Mouse (Mus musculus) small intestine, adult 2 months (tissue): ENCODE results near the gene Unc13b. TPM values are rescaled to one million over a fixed set of nuclear protein-coding genes. Genes with fewer than 3 reads are reported as not detected.

Experiments
- H3K27ac ChIP-seq: fragments of 200-500 bp; 2 replicates; pipeline ENCODE4 v1.5.1; 2012; ENCODE audit warnings: low read depth, low read length, control low read depth, inconsistent platforms; ENCODE audit not compliant: insufficient read depth
- H3K27me3 ChIP-seq: fragments of 200-500 bp; 2 replicates; pipeline ENCODE4 v1.6.1; 2012; ENCODE audit warnings: mild to moderate bottlenecking, moderate library complexity, low read length, inconsistent platforms; ENCODE audit not compliant: control insufficient read depth, insufficient read depth
- H3K36me3 ChIP-seq: fragments of 200-500 bp; 2 replicates; pipeline ENCODE4 v1.6.1; 2012; ENCODE audit warnings: mild to moderate bottlenecking, low read length, control low read depth, inconsistent platforms; ENCODE audit not compliant: control insufficient read depth, insufficient read depth
- H3K4me1 ChIP-seq: fragments of 200-500 bp; 2 replicates; pipeline ENCODE4 v1.6.1; 2012; ENCODE audit warnings: low read length, inconsistent platforms, mixed read lengths; ENCODE audit not compliant: control insufficient read depth, insufficient read depth, insufficient read length
- H3K4me3 ChIP-seq: fragments of 200-500 bp; 2 replicates; pipeline ENCODE4 v1.5.1; 2012; ENCODE audit warnings: low read depth, mild to moderate bottlenecking, control low read depth, inconsistent platforms, low read length, moderate library complexity
- CTCF ChIP-seq: fragments of 200-500 bp; IDR thresholded peaks from 2 replicates; pipeline ENCODE4 v1.5.1; 2012; ENCODE audit warnings: low read depth, mild to moderate bottlenecking, control low read depth, inconsistent platforms, low read length, moderate library complexity, mixed read lengths; ENCODE audit not compliant: insufficient replicate concordance, insufficient read length; ENCODE audit errors: extremely low read depth
- POLR2A ChIP-seq: fragments of 200-500 bp; IDR thresholded peaks from 2 replicates; pipeline ENCODE4 v1.6.1; 2012; ENCODE audit warnings: low read depth, mild to moderate bottlenecking, control low read depth, inconsistent platforms, low read length, moderate library complexity
- WGBS: fragments of 180-500 bp; shearing (Covaris S2); methylation state at CpG from one replicate; pipeline ENCODE4 v1.1.7; 2018; 5-methylcytosine and 5-hydroxymethylcytosine counted together
- polyA plus RNA-seq: library from polyadenylated mRNA; depleted of rRNA; stranded (reverse); fragments of >200 nt; gene quantifications from 2 replicates; pipeline ENCODE4 v1.2.3, GENCODE M21; 2012

Unc13b gene
- polyA plus RNA-seq, 1 experiment: 7.0 TPM

GRCm38 (mm10) chr4:43038567-43039495 is 19.9 kb upstream of the Unc13b start:
- no peaks in the 10 kb centered on the region for H3K27me3 ChIP-seq
- H3K4me1 ChIP-seq: peaks cover 12% of the 10 kb centered on the region; the same call in 1 of the 2 replicates
- H3K36me3 ChIP-seq: peaks cover 24% of the 10 kb centered on the region
- WGBS: 26% methylated on average over 15 of the region's 15 CpGs
- TF ChIP-seq CTCF (no peak), POLR2A (peak; percentile 60; the same call in 1 of the 2 replicates)
- H3K4me3 ChIP-seq: peak overlapping the region; percentile 76
- H3K27ac ChIP-seq: peak overlapping the region; percentile 94

DNA sequence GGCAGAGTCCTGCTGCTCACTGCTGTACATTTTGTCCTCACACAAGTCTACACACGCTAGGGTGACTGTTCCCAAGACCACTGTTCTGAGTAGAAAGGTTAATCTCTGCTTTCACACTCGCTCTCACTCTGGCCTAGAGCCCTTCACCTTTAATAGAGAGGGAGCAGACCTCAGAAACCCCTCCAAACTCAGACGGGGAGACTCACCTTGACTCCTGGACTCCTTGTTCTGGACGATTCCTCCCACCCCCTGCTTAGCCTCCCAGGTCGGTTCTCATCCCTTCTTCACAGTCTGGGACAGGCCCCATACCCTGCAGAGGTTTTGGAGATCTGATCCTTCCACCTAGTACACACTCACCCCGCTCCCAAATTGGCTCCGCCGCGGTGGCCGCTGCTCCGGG is 19.1 kb upstream of the Unc13b start:
- Histone ChIP-seq H3K4me1 (peaks cover 20% of the 10 kb centered on the region; the same call in 1 of the 2 replicates), H3K4me3 (peak overlapping the region; percentile 76), H3K27ac (peak overlapping the region; percentile 94), H3K36me3 (peaks cover 18% of the 10 kb centered on the region), H3K27me3 (no peaks in the 10 kb centered on the region)
- TF ChIP-seq POLR2A (no peak), CTCF (no peak)
- WGBS: 5% methylated on average over 11 of the region's 11 CpGs

- TF ChIP-seq CTCF: no peak
- TF ChIP-seq POLR2A: peak; percentile 83
- WGBS: under 1% methylated on average over 25 of the region's 25 CpGs
- no peaks in the 10 kb centered on the region for H3K27me3 ChIP-seq
- H3K4me3 ChIP-seq: peak overlapping the region; percentile 76
- H3K36me3 ChIP-seq: peaks cover 16% of the 10 kb centered on the region
- peaks cover 23% of the 10 kb centered on the region; the same call in 1 of the 2 replicates for H3K4me1 ChIP-seq
- peak overlapping the region; percentile 94 for H3K27ac ChIP-seq
Measured at GRCm38 (mm10) chr4:43040114-43040572, 18.6 kb upstream of the Unc13b start.

GRCm38 (mm10) chr4:43040881-43041547 is 17.7 kb upstream of the Unc13b start:
- 57% methylated on average over 9 of the region's 9 CpGs for WGBS
- H3K27ac ChIP-seq: no peak overlapping the region

GRCm38 (mm10) chr4:43043644-43044357 is 15.0 kb upstream of the Unc13b start:
- H3K27me3 ChIP-seq: no peaks in the 10 kb centered on the region
- 26% methylated on average over 7 of the region's 7 CpGs for WGBS
- no peaks in the 10 kb centered on the region for H3K36me3 ChIP-seq
- H3K4me1 ChIP-seq: peaks cover 20% of the 10 kb centered on the region; the same call in 1 of the 2 replicates
- peak overlapping the region; percentile 58; the same call in 1 of the 2 replicates for H3K27ac ChIP-seq
- no peak for TF ChIP-seq CTCF
- no peak for TF ChIP-seq POLR2A
- H3K4me3 ChIP-seq: no peak overlapping the region

More at GRCm38 (mm10) chr4:43040881-43041547, 17.7 kb upstream of the Unc13b start:
- no peaks in the 10 kb centered on the region for H3K27me3 ChIP-seq
- peaks cover 9% of the 10 kb centered on the region for H3K36me3 ChIP-seq
- no peak for TF ChIP-seq CTCF
- no peak for TF ChIP-seq POLR2A
- no peak overlapping the region for H3K4me3 ChIP-seq
- H3K4me1 ChIP-seq: peaks cover 25% of the 10 kb centered on the region; the same call in 1 of the 2 replicates

DNA sequence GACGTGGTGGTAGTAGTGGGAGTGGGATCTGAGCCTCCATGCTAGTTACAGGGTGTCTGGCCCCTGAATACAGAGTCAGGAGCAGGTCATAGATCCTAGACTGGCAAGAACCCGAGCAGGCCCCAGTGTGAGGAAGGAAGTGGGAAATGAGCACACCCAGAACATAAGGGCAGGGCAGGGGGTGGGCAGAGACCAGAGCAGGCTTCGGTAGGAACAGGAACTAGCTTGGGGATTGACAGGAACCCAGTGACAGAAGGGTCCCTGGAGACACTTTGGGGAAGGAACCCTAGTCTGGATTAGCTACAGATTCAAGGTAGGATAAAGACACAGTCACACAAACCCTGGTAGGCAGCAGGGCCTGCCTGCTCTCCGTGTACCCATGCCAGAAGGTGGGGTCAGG is 14.1 kb upstream of the Unc13b start:
- 15% methylated on average over 4 of the region's 4 CpGs for WGBS
- TF ChIP-seq CTCF (no peak), POLR2A (no peak)
- no peaks in the 10 kb centered on the region for H3K27me3 ChIP-seq
- peak overlapping the region; percentile 58 for H3K27ac ChIP-seq
- no peak overlapping the region for H3K4me3 ChIP-seq
- peaks cover 19% of the 10 kb centered on the region; the same call in 1 of the 2 replicates for H3K4me1 ChIP-seq
- H3K36me3 ChIP-seq: no peaks in the 10 kb centered on the region
